Mouse (Mus musculus) spleen, postnatal 36 days (tissue): ENCODE measurements around the gene Nxpe5.
"Not testable (repeated sequence)": the region's sequence is repeated elsewhere in the genome, so short reads cannot be mapped to it uniquely, and the experiment has no call there.

Experiments used
- DNase-seq, 2 experiments: peaks; one replicate each; pipeline ENCODE4 v3.0.0; 2022; ENCODE audit warnings: low spot score in 2 of 2, mixed read lengths in 1 of 2

Nxpe5 gene

DNA sequence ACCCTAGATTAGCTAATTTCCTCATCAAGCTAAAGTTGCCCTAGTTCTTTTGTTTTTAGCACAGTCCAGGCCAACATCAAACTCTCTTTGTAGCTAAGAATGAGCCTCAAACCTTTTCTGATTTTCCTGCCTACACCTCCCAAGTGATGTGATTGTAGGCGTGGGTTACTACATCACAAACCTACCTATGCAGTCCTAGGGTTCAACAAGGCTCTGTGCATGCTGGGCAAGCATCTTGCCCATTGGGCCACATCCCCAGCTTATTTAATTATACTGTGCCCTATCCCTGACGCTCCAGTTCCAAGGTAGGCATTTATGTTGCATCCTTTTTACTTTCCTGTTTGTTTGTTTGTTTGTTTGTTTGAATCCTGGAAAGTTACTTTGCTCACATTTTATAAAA lies at the start of gene Nxpe5:
TSS of gene Nxpe5 (plus strand) at position 199 of the 400 bp plus-strand sequence.
- DNase-seq = no peak

- DNase-seq = peak; percentile 79 to 87
These were observed 38.6 kb upstream of the Nxpe5 start, which contains the start of the genes Taf6 and Cnpy4 for GRCm38 (mm10) chr5:138186950-138187638. TSS of gene Taf6 (minus strand) at chr5:138187451. TSS of gene Cnpy4 (plus strand) at chr5:138187485.

- DNase-seq = peak; percentile 73 to 78
These were observed 37.9 kb upstream of the Nxpe5 start for GRCm38 (mm10) chr5:138187661-138188306.

DNA sequence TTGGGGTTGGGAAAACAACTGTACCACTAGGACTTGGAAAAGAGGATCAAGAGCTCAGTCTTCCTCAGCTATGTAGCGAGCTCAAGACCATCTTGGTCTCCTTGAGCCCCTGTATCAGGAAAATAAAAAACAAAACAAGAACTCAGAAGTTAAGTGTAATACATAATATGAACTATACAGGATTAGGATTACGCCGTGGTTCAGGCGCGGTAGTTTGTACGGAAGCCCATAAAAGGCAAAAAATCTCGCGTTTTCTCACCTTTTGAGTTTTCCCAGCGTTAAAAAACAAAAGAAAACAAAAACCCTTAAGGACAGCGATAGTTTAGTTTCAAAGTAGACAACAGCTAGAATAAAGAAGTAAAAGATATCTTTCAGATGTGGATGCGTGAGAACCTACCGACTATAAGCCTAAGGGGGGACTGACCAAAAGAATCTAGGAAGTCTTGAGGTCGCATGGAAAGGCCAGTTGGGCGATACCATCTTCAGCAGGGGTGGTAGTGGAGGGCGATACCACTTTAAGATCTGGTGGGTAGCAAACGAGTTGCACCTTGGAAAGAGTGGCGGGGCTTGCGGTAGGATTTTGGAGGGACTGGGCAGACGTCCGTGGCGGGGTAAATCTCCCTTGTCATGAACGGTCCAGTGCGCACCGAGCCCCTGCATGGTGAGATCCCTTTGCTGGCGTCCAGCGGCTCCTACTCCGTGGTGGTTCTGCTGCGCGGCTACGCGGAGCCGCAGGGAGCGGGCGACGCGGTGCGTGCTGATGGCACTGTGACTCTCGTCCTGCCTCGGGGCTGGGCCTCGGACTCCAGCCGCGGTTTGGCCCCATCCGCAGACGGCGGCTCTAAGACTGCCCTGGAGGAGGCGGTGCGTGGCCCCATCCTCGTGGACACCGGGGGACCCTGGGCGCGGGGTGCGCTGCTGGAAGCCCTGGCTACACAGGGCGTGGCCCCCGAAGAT lies 31.6 kb upstream of the Nxpe5 start, which contains the start of gene Mblac1:
TSS of gene Mblac1 (plus strand) at position 544 of the 957 bp plus-strand sequence.
- DNase-seq = peak; percentile 72 to 81

DNA sequence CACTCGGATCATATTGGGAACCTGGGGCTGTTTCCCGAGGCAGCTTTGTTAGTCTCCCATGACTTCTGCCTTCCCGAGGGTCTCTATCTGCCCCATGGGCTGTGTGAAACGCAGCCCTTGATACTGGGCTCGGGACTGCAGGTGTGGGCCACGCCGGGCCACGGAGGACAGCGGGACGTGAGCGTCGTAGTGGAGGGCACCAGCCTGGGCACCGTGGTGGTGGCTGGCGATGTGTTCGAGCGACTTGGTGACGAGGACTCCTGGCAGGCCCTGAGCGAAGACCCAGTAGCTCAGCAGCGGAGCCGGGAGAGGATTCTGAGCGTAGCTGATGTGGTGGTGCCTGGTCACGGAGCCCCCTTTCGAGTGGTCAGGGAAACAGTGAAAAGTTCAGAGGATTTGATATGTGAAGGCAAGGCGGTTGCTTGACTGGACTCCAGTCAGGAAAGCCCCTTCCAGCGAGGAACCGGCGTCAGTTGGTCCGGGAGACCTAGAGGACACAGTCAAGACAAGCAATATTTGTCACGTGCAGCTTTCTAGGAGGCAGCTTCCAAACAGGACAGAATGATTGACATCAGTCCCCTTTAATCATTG lies 30.8 kb upstream of the Nxpe5 start:
- peak in 1 of 2 experiments; percentile 18 for DNase-seq

DNA sequence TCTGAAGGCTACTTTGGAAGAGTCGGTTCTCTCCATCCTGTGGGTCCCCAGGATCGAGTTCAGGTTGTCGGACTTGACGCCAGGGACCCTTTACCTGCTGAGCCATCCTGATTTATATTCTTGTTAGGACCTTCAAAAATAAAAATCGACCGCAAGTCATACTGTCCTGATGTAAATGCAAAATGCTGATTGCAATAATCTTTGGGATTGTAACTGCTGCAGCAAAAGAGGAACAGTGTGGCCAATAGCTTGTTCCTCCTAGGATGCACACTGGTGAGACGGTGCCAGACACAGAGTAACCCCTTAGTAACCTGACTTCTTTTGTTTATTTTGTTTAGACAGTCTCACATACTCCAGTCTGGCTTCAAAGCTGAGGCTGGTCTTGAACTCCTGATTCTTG lies 30.2 kb upstream of the Nxpe5 start:
- DNase-seq = no peak

DNA sequence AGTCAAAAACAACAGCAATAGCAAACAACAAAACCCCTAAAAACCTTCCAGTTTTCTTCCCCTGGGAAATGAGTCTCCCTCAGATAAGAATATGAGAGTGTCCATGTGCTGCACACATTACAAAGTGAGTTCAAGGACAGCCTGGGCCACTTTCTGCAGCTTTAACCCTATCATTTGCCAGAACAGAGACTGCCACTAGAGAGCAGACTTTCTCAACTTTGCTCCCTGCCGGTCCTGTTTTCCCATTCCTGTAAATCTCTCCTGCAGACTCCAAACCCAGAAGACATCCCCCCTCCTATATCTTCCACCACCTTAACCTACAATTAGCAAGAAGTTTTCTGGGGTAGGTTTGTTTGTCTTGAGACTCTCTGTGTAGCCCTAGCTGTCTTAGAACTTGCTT lies 26.1 kb upstream of the Nxpe5 start:
- DNase-seq = no peak

- no peak for DNase-seq
These were observed 23.6 kb upstream of the Nxpe5 start for GRCm38 (mm10) chr5:138202086-138202485.

DNA sequence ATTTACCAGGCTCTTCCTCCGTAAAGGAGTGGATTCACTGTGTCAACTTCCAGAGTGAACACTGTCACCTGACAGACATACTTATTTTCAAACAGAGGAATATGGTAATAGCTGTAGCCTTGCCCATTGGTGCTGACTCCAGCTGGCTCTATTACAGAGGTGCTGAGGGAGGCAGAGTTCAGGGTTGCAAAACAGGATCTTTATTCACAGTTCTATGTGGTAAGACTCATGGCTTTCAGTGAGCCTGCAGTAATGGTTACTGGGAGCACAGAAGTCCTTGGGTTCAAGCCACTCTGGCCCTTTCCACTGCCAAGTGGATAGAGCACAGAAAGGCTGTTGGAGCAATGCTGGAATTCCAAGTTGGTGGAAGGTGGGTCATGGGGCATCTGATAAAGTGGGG lies 18.4 kb upstream of the Nxpe5 start:
- DNase-seq = no peak

- no peak for DNase-seq
These were observed 17.8 kb upstream of the Nxpe5 start for GRCm38 (mm10) chr5:138207873-138208272.

GRCm38 (mm10) chr5:138216632-138217031 lies 9.1 kb upstream of the Nxpe5 start:
- not testable (repeated sequence) for DNase-seq

DNA sequence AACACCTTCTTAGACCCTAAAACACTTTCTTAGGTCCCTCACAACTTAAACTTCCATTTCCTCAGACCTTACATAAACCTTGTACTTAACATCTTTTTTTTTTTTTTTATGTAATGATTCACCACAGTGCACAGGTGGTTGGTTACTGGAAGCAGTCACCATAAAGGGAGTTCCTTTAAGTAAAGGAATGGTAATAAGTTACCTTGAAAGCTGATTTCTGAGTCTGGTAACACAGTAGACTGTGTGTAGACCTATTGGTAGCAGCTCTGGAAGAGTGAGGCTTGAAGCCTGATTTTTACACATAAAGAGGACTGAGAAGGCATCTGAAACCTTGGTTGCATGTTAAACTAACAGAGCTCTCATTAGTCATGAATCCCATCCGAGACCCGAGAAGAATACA lies 5.8 kb upstream of the Nxpe5 start:
- no peak for DNase-seq

- DNase-seq = peak; percentile 76 to 77
These were observed 3.6 kb upstream of the Nxpe5 start for GRCm38 (mm10) chr5:138222111-138222510.

- DNase-seq = no peak
These were observed 2.4 kb upstream of the Nxpe5 start for GRCm38 (mm10) chr5:138223287-138223686.

DNA sequence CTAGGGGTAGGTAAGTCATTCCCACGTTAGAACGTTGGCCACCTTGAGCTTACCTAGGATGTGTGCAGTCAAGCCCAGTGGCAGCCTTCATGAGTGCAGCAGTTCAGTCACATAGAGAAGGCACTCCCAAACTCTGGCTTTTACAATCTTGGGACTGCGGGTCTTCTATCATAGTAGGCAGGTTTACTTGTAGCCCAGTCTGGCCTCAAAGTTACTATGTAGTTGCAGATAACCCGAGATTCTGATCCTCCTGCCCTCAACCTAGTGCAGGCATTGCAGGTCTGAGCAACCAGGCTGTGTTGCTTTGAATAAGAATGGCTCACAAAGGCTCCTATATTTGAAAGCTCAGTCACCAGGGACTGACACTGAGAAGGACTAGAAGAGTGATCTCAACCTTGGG lies 793 bp downstream of the Nxpe5 start:
- DNase-seq = no peak

DNA sequence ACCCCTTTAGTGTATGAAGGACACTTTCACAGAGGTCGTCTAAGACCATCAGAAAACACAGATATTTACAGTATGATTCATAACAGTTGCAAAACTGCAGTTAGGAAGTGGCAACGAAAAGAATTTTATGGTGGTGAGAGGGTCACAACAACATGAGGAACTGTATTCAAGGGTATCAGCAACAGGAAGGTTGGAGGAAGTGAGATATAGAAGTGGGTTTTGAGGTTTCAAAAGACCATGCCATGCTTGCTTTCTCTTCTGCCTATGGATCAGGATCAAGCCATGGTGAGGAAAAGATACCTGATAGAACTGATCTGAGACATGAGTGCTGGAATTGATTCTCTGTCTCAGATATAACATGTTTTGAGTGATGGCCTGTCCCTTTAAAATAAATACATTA lies 1.7 kb downstream of the Nxpe5 start:
- DNase-seq = peak; percentile 47 to 60

GRCm38 (mm10) chr5:138228026-138228425 lies 2.3 kb downstream of the Nxpe5 start:
- peak; percentile 41 to 55 for DNase-seq

DNA sequence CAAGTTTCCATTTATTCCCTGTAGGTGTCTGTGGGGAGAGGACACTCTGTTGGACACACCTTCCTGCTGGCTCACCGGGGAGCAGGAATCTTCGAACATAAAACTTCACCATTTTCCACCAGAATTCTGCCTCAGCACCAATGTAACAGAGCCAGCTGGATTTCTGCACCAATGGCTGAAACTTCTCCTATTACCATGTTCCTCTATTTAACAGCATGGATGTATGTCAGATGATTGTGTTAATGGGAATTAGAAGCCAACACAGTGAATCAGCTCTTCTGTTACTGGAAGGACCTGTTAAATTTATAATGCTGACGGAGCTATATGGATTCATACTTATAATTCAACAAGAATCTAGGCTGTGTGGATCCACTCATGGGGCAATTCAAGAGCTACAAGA lies 3.8 kb downstream of the Nxpe5 start:
- no peak for DNase-seq

GRCm38 (mm10) chr5:138233778-138234177 lies 8.1 kb downstream of the Nxpe5 start:
- DNase-seq = no peak

GRCm38 (mm10) chr5:138234224-138234623 lies 8.5 kb downstream of the Nxpe5 start:
- DNase-seq = no peak

DNA sequence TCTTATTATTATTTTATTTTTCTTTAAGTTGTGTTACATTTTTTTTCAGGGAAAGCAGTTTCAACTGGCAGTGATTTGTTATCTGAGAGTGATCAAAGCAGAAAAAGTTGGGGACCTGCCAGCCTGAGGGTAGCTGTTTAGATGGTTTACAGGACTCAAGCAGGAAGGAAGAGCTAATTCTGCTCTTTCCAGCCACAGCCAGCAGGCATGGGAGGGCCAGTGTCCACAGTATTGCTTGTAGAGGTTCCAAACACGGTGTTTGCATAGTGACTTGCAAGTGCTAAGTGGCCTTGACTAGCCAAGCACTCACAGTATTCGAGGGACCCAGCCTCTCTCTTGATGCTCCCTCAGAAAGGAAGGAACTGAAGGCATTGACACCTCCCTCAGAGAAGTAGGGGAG lies 15.8 kb downstream of the Nxpe5 start:
- no peak for DNase-seq

- DNase-seq = no peak
These were observed 25.4 kb downstream of the Nxpe5 start for GRCm38 (mm10) chr5:138251144-138251543.
